Mouse (Mus musculus): Measurements from ENCODE around the gene Cap1.

Cap1 gene

DNA sequence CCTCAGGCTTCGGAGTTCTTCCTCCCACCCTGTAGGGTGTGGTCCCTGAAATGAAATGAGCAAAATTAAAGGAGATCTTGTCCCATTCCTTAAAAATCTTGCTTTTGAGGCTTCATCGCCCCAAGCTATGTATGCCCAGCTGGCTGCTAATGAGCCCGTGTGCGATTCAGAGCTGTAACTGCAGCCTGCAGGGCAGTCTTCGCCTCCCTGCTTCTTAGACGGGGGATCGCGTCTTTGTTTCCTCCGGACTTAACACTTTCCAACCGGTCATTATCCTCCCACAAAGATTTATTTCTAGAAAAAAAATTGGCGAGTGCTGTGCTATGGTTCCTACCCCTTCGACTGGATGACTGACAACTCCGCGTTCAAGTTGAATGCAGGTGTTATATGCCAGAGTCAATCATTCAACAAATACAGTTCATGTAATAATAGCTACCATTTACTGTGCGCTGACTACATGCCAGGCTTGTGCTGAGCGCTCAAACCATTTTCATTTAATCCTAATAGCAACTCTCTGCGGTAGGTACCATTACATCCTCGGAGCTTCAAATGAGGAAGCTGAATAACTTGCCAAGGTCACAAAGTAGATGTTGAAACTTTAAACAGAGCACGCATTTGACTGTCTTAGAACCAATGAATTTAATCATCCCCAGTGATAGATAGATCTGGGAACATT, 861 bp upstream of the Cap1 start:
- no peak for DNase-seq (ENCODE audit: low read depth)

DNA sequence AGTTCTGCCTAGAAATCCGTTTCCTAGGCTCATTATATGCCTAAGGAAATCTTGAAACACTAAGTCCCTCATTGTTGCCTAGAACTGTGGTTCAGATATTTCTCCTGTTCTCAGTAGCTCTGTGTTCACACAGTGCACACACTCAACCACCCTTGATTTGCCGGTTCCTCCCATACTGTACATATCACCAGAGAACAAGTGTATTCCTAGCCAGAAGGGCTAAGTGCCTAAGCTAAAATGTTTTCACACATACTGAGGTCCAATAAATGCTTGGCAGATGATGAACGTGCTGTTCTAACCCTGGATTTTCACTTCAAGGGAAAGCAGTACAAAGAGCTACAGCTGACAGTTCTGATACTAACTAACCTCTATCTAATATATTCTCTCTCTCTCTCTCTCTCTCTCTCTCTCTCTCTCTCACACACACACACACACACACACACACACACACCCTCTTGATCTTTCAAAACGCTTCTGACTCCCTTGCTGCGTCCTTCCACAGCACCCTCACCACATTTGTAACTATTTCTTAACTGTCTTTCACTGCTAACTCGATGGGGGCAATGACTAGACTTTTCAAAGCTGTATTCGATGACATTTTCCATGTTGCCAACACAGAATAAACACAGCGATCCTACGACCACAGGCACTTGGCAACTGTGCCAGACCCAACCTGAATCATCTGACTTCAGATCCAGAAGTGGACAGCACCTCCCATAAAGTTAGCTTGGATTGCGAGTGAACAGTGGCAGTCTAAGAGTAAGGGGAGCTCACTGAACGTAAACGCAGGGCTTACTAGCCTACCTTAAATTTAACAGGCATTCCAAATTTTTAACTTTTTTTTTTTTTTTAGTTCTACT, 1.1 kb downstream of the Cap1 start:
- peak; percentile 91 for DNase-seq (ENCODE audit: low read depth)

DNA sequence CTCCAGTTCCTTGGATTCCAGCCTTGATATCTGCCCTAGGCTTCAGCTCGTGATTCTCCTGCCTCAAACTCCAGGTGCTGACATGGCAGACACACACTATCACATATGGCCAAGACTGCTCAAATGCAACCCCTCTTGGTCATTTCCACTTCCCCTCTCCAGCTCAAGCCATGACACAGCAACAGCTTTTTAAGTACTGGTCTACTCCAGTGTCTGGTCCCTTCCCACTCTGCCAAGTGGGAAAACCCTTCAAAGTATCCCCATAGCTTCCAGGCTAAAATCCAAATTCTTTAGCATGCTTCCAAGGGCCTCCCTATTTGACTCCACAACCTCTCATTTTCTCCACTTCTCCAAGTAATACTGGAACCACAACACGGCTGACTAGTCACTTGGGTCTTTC, 1.8 kb downstream of the Cap1 start:
- peak; percentile 52 for DNase-seq (ENCODE audit: low read depth)

DNA sequence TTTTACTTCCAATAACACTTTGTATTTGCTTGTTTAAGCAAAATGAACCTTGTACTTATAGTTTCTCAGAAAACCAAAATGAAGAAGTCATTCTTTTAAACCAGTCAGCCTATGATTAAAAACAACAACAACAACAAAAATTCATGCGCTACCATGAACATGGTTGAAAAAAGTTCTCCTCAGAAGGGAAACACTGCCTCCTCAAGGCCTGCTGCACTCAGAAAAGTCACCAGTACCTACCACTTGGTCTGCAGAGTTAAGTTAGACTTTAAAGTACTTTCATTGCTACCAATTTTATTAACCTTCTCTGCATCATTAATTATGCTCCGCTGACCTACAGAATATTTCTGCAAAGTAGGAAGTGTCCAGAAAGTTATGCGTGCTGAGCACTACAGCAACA, 2.6 kb downstream of the Cap1 start:
- DNase-seq (ENCODE audit: low read depth) = no peak

DNA sequence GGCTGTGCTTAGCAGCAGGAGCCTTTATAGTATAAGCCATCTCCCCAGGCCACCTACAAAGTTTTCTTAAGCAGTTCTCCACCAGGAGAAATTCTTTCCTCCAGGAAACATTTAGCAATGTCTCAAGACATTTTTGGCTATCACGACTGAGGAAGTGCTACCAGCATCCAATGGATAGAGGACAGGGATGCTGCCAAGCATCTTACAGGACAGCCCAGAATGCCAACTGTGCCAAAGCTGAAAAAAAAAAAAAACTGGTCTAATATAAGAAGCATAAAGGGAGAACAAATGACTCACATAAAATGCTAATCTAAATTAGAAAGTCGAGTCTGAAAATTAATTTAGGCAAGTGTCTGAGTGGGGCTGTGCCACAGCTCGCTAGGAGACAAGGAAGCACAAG, 3.3 kb downstream of the Cap1 start:
- DNase-seq (ENCODE audit: low read depth) = peak; percentile 38

DNA sequence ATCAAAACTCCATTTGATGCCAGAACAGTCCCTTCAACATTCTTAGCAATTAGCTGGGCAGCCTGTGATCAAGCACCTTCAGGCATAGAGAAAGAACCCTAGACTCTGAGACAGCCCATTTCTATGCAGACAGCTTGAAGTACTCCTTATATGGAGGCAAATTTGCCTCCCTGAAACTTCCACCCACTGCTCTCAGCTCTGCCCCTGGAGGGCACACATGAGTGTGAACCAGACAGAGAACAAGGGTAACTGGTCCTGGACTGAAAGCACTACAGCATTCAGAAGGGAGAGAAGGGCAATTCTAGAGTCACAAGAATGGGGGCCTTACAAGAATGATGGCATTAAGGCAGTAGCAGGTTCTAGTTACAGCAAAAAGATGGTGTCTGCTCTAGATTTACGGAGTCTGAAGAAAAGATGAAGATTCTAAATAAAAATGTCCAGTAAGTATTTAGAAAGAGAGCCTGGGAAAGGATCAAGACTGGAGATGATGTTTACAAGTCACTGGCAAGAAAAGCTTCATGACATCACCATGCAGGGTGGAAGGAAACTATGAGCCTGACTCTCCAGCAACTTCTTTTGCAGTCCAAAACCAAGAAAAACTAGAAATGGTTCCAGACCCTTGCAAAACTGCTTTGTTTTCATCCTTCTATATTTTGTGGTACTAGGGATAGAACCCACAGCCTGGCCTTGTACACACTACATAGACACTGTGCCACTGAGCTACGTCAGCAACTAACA, 7.4 kb downstream of the Cap1 start:
- DNase-seq (ENCODE audit: low read depth) = peak; percentile 52

DNA sequence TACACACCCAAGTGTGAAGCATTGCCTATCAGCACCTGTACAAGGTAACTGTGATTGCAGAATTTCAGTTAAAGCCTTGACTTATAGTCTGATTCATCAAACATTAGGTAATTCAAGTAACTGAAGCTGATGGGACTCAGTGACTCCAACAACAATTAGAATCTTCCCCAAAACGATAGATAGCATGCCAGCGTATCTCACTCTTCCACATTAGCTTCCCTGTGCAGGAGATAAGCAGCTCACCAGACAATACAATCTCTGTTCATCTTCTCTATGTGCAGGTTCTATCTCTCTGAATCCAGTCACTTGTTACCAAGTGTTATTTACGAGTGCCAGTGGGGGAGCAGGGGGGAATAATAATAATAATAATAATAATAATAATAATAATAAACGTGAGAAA, 12.3 kb downstream of the Cap1 start:
- DNase-seq (ENCODE audit: low read depth) = no peak

DNA sequence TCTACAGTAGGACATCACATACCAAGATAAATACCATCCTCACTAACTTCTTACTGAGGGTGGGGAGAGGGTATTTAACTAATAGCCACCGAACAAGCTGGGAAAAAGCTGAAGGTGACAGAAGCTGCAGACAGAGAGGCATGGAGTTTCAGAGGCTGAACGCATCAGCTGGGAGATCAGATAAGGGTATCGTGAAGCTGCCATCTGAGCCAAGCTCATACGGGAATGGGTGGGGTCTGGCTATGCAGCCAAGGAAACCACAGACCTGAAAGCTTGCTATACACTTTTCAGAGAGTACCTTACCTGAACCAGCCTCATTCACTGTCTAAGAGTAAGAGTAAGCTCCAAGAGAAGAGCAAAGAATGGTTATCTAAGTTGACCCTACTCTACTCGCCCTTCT, 12.9 kb downstream of the Cap1 start:
- no peak for DNase-seq (ENCODE audit: low read depth)

DNA sequence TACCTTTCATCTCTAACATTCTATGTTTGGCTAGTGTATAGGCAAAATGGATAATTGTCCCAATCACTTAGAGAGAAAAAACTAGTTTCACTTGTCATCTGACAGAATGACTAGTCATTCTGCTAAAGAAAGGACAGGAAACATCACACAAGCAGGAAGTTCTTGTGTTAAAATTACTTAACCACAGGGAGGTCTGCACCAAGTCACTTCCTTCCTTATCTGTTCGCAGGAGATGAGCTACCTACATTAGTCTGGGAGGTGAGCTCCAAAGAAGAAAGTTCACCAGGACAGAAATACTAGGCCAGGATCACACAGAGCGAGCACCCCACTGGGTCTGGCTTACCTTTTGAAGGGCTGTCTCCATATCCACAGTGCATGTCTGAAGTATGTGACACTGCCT, 13.9 kb downstream of the Cap1 start:
- DNase-seq (ENCODE audit: low read depth) = no peak

DNA sequence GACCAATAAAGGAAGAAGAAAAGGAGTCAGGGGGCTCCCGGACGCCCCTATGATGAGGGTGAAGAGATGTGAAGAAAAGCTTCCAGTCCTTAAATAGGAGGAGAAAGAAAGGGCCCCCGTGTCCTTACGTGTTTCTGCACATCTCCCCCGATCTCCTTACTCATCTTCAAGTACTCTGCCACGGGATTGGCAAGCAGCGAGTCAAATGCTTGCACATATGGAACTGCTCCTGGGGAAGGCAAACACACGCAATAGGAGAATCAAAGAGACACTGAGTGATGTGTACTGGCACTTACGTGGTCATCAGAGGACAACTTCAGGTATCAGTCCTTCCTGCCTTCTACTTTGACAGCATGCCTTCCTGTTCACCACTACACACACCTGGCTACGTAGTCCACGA, 14.6 kb downstream of the Cap1 start:
- no peak for DNase-seq (ENCODE audit: low read depth)

DNA sequence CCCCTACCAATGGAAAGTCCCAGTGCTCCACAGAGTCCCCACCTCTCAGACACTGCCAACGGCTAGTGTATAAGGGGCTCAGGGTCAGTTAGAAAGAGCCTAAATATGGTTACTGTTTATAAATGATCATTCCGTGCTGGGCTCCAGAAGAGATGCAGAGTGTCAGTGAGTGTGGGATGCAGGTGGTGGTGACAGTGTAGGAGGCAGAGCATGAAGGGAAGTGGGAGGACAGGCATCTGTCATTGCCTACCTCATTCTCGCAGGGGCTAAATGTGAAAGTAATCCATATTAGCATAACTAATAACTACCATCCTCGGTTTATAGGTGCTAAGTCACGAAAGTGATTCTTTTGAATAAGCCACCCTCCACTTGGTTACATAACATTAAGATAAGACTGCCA, 15.1 kb downstream of the Cap1 start:
- DNase-seq (ENCODE audit: low read depth) = no peak

DNA sequence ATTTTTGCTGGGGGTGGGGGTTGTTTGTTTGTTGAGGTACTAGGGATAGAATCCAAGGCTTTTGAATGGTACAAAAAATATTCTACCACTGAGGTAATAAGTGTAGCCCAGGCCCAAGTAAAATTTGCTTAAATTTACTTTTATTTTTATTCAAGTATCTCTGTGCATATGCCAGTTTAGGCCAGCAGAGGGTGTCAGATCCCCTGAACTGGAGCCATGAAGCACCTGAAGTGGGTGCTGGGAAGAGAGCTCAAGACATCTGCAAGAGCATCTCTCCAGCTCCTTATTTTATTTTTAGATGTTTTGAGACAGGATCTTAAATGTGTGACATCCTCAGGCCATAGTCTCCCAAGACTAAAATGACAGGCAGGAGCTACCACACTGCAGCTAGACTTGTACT, 15.8 kb downstream of the Cap1 start:
- peak; percentile 55 for DNase-seq (ENCODE audit: low read depth)

DNA sequence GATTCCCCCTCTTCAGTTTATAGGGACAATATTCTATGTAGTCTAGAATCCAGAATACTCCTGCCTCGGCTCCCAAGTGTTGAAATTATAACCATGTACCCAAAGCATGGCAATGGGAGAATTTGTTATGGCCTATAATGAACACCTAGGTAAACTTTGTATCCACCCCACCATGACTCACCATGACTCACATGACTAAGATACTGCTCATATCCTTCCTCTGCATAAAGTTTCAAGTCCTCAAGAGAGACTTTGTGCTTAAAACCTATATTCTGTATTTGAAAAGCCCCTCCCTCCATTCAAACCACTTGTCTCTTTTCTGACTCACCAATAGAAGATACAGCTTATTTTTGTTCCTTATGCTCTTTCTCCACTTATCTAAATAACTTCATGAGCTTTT, 17.8 kb downstream of the Cap1 start:
- peak; percentile 57 for DNase-seq (ENCODE audit: low read depth)

DNA sequence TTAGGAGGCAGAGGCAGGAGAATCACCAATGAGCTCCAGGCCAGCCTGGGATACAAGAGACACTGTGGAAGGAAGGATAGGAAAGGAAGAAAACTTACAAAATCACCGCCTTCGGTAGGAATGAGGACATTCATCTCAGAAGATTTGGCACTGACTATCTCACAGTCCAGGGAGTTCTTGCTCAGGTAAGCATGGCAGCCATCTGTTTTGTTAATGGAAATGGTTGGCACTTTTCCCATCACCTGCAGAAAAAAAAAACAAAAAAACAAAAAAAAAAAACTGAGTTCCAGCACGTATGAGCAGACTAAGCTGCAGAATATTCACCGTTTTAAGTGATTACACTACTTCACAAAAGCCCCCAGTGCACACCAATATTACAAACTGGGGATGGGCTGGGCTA, 24.0 kb downstream of the Cap1 start:
- no peak for DNase-seq (ENCODE audit: low read depth)

DNA sequence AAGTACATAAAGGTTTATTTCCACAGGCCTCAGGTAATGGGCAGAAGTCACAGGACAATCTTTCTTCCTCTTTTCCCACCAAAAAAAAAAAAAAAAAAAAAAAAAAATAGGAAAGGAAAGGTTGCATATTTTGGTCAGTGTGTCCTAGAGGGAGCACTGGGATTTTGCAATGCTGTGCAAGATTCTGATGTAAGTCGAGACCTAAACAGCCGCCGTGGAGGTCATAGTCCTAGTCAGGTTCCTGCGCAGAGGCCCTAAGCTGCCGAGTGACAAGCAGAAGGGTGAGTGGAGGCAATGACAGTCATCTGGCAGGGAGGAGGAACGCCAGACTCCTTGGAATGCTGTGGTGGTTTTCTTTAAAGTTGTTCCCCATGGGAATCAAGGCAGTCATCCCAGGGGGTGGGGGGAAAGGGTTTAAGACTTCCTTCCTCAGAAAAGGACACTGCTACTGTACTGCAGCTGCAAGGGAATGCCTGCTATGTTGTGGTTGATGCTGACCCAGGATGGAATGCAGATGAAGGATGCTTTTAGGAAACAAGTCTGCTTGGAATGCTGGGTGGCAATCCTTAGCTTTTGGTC, 26.7 kb downstream of the Cap1 start:
- peak; percentile 25 for DNase-seq (ENCODE audit: low read depth)

DNA sequence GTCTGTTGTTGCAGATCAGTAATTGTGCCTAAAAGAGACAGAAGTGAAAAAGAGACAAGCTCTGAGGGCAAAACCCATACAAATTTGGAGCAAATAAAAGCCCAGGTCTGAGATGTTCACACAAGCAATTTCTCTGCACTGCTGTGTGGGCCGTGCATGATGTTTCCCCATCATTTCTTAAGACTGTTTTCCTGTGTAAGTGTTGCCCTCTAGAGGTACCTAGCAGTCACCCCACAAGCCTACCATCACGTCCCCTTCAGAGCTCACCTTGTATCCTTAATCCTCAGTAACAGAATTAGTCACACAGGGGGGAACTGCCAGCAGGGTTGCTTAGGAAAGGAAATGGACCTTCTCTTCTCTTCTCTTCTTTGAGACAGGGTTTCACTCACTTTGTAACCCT, 27.9 kb downstream of the Cap1 start:
- no peak for DNase-seq (ENCODE audit: low read depth)

DNA sequence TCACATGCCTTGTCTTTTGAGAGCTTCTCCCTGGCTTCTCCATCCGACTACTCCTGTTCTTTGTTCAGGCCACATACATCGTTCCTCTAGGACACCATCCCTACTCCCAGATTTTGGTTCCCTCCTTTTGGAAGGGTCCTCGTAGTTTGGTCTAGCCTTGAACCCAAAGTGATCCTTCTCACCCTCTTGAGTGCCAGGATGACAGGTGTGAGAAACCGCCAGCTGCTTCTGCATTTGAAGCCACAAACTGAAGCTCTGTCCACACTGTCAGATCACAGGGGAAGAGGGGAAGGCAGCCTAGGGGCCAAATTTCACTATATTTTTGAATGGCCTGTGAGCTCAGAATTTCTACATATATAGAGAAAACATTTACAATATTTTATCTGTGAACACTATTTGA, 31.1 kb downstream of the Cap1 start:
- DNase-seq (ENCODE audit: low read depth) = no peak

DNA sequence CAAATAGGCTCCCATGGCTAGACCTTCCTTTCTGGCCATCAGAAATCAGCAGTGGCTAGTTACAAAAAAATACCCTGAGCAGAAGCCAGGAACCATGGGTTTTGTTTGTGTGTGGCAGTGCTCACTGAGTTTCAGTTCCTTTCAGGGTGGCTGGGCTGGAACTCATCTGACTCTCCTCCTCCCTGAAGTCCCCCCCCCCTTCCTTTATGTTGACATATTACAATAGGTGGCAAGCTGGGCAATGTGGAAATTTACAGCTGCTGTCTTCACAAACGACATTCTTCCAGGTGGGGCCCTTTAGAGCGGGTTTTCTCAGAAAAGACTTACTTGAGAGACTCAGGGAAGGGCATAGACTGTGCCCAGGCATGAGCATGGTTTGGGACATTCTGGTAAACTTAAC, 32.2 kb downstream of the Cap1 start:
- no peak for DNase-seq (ENCODE audit: low read depth)

DNA sequence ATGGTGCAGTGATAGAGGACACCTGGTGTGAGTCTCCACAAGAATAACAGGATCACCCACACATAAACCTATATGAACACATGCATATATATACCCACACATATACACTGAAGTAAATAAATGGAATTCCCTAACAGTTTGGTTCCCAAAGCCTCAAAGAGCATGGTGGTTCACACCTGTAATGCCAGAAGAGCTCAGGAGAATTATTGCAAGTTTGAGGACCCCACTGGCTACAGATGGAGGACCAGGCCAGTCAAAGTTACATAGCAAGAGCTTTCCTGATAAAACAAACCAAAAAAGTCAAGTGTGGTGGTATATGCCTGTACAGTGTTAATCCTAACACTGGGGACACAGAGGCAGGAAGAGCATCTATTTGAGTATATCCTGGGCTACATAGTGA, 34.3 kb downstream of the Cap1 start:
- DNase-seq (ENCODE audit: low read depth) = no peak

DNA sequence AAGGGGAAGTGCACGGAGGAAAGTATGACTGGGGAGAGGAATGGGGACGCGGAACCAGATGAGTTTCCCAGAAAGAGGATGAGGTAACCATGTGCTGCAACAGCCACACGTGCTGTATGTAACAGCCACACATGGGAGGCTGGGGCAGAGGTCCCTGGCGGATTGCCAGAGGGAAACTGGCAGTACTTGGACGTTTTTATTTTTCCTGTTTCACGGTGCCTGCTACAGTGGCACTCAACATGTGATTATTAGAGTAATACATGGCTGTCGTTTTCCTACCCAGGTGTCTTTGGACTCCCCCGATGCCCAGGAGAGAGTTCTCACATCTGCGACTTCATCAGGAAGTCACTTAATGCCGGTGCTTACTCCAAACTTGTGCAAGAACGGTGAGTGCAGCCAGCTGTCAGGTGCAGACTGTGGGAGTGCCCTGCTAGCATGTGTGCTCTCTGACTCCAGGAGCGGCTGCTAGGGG, 37.7 kb downstream of the Cap1 start:
- peak; percentile 28 for DNase-seq (ENCODE audit: low read depth)

DNA sequence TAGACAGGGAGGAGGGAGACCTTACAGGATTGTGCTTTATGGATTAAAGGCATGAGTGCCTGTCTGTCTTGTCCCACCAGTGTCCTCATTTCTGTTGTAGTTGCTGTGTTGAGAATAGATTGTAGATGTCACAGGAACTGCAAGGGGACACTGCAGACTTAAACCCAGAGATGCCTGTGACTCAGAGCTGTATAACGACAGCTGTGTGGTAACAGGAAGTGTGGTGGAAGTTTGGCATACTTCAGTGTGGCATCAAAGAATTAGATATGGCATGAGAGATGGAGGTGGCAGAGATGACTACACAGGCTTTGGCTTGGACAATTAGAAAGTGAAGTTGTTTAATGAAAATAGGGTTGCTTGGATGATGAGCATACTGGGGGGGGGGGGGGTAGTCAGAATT, 47.4 kb downstream of the Cap1 start:
- DNase-seq (ENCODE audit: low read depth) = no peak

DNA sequence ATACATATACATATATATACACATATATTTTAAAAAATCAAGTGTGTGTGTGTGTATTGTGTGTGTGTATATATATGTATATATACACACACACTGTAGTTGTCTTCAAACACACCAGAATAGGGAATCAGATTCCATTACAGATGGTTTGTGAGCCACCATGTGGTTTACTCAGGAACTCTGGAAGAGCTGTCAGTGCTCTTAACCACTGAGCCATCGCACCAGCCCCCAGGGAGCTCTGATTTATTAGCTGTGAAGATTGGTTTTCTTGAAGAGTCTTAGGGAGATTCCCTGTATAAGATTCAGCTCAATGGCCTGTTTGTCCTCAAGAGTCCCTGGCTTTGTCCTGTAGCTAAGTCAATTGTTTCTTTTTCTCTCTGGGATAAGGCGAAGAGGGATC, 47.9 kb downstream of the Cap1 start:
- peak; percentile 33 for DNase-seq (ENCODE audit: low read depth)
